In genomic region chr11:119427431-119427830, GRCm38 (mm10) we compare ENCODE assay signal across 11 mouse cellular contexts.
"Had no signal": no experiment of that assay in that cellular context is flagged by ENCODE, and none has a peak within 500 bp of the region (broad histone marks: within the 10 kb centered on the region; RNA-seq: fewer than 3 reads in every experiment).

No protein-coding gene starts in this region.

- DNase-seq: kidney, adult 2 months; liver; liver, embryonic 13.5 days; liver, postnatal 0 days; right cerebral cortex, adult 18-20 months; right cerebral cortex, postnatal 25 days had no signal

- H3K36me3 ChIP-seq: midbrain, embryonic 12.5 days; neural tube, embryonic 15.5 days had no signal

- H3K27ac ChIP-seq: kidney, embryonic 15.5 days; limb, embryonic 12.5 days; midbrain, embryonic 12.5 days; neural tube, embryonic 15.5 days had no signal

- H3K9ac ChIP-seq: intestine, embryonic 15.5 days; kidney, embryonic 15.5 days; limb, embryonic 12.5 days; liver, embryonic 13.5 days; liver, postnatal 0 days; midbrain, embryonic 12.5 days had no signal

- H3K9me3 ChIP-seq: intestine, embryonic 15.5 days; kidney, embryonic 15.5 days; limb, embryonic 12.5 days; liver, embryonic 13.5 days; midbrain, embryonic 12.5 days; neural tube, embryonic 15.5 days had no signal

- H3K27me3 ChIP-seq: intestine, embryonic 15.5 days; kidney, embryonic 15.5 days; limb, embryonic 12.5 days; liver, embryonic 13.5 days; neural tube, embryonic 15.5 days had no signal

- ATAC-seq: liver, postnatal 0 days had no signal

- H3K4me3 ChIP-seq: intestine, embryonic 15.5 days; kidney, embryonic 15.5 days; limb, embryonic 12.5 days; liver, embryonic 13.5 days; midbrain, embryonic 12.5 days had no signal
